Mouse (Mus musculus): ENCODE measurements around the gene Mrps2.
A peak's percentile ranks its signal among the peaks of the same experiment; 100 is the strongest.

Mrps2 gene

DNA sequence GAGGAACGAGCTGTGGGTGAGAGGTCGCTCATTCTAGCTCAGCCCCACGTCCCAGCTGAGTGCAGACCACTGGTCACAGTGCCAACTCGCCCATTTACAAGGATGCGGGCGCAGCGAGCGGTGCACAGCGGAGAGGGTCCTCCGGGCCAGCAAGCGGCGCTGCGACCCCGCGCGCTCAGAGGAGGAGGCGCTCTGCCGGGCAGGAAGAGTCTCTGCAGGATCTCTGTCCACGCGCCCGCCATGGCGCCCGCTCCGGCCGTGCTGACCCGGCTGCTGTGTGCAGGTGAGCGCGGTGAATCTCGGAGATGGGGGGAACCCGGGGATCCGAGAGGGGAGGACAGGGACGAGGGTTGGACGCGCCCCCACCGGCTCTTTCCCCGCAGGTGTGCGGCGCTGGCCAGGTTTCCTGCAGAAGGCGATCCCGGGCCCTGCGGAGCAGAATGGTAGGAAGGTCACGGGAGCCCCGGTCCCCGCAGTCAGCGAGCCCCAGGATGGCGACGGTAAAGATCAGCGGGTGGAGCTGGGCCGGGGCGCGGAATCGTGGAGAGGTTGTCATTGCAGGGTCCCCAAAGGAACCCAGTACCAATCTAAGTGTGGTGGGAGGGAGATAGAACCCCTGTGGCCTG lies at the start of gene Mrps2:
Mrps2 (plus strand) TSS at position 207 of the 626 bp plus-strand sequence.
- peak; percentile 68 to 74 for DNase-seq (ENCODE audit: low spot score in 2 of 2)

DNA sequence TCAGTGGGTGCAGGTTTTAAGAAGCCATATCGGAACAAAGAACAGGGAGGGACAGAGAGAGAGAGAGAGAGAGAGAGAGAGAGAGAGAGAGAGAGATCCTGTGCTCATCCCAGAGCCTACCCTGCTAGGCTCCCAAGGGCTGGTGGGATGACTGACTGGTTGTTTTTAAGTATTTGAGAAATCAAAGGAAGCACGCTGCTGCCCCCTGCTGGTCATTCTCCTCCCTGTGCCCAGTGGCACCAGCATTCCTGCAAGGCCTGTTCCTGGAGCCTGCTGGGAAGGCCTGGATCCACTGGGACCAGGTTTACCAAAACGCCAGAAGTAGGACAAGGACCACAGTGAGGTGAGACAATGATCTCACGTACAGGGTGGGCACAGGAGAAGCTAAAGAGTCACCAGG lies 48.0 kb upstream of the Mrps2 start:
- peak; percentile 96 to 99 for DNase-seq (ENCODE audit: low spot score in 2 of 2)

GRCm38 (mm10) chr2:28423167-28423566 lies 44.7 kb upstream of the Mrps2 start:
- no peak for DNase-seq (ENCODE audit: low spot score in 2 of 2)

DNA sequence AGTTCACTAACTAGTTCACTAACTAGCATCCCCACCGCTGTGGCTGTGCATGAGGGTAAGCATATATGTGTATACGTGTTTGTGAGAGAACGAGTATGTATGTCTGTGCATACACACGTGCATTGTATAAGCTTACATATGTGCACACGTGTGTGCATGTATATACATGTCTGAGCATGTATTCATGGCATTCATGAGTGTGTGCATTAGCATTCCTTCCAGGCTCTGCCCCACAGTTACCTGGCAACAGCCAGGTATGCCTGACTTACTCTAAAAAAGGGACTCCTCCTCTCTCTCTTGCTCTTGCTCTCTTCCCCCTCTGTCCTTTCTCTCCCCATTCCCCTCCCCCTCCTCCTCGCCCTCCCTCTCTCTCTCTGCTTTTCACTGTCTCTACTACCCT lies 40.6 kb upstream of the Mrps2 start:
- no peak for DNase-seq (ENCODE audit: low spot score in 2 of 2)

DNA sequence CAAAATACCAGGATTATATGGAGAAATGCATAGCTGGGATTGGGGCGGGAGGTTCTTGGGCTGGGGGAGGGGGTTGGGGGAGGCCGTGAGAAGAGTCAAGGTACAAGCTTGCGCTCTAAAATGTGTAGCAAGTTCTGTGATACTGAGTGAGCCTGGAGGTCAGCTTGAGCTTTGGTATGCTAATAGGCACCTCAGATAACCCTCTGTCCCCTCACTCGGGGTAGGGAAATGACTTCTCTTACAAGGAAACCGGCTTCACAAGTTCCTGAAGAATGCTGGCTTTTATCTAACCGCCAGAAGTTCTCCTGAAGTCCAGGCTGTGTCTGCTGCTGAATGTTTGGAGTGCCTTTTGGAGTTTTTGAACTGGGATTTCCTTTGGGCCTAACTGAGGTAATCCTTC lies 37.0 kb upstream of the Mrps2 start:
- DNase-seq (ENCODE audit: low spot score in 2 of 2): no peak

DNA sequence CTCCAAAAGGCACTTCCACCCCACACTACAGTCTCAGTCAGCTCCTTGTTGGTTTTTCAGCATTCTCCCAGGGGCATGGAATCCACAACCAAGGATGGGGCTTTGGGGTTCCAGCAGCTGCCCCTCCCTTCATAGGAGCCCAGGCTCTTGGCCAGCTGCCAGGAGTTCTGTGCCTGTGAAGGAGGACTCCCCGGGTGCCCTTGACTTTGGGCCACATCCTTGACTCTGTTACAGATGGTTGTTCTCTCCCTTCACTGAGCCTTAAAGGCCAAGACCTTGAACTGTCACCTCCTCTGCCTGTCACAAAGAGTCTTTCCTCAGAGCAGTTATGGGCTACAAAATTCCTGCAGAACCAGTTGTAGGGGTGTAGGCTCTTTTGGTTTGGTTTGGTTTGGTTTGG lies 35.1 kb upstream of the Mrps2 start:
- DNase-seq (ENCODE audit: low spot score in 2 of 2): no peak

GRCm38 (mm10) chr2:28433512-28433911 lies 34.4 kb upstream of the Mrps2 start:
- no peak for DNase-seq (ENCODE audit: low spot score in 2 of 2)

- no peak for DNase-seq (ENCODE audit: low spot score in 2 of 2)
Measured at GRCm38 (mm10) chr2:28435401-28435800, 32.5 kb upstream of the Mrps2 start.

GRCm38 (mm10) chr2:28440842-28441241 lies 27.0 kb upstream of the Mrps2 start:
- DNase-seq (ENCODE audit: low spot score in 2 of 2): no peak

DNA sequence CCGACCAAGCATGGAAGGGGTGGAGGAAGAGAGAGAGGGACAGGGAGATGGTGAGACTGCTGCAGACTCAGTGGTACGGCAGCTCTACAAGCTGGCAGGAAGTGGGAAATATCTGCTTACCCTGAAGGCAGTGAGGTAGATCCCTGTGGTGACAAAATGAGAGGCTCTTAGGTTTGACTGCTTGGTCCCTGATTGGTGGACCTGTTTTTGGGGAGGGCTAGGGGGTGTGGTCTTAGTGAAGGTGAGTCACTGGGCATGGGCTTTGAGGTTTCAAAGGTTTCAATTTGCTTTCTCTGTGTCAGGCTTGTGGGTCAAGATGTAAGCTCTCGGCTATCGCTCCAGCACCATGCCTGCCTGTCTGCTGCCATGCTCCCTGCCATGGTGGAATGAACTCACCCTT lies 22.8 kb upstream of the Mrps2 start:
- DNase-seq (ENCODE audit: low spot score in 2 of 2): no peak

GRCm38 (mm10) chr2:28446181-28446514 lies 21.7 kb upstream of the Mrps2 start:
- DNase-seq (ENCODE audit: low spot score in 2 of 2): no peak

- DNase-seq (ENCODE audit: low spot score in 2 of 2): peak in 1 of 2 experiments; percentile 26
Measured at GRCm38 (mm10) chr2:28446515-28447314, 21.2 kb upstream of the Mrps2 start, which contains the start of gene Ppp1r26. Ppp1r26 (plus strand) TSS chr2:28446800.

DNA sequence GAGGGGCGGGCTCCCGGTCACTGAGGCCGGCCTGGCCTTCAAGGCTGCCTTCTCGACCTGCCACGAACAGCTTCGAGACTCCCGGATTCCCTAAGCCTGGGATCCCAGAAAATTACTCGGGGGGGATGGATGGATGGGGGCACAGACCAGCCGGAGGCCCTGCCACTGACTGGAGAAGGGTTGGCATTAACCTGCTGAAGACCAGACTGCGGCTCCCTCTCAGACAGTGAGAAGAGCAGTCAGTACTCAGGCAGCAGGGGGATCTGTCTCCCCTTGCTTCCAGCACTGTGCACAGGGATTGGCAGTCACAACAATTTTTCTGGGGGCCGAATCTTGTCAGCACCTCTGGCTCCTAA lies 20.6 kb upstream of the Mrps2 start:
- DNase-seq (ENCODE audit: low spot score in 2 of 2): no peak

- DNase-seq (ENCODE audit: low spot score in 2 of 2): no peak
Measured at GRCm38 (mm10) chr2:28451663-28452062, 16.2 kb upstream of the Mrps2 start.

- DNase-seq (ENCODE audit: low spot score in 2 of 2): no peak
Measured at GRCm38 (mm10) chr2:28453539-28453938, 14.3 kb upstream of the Mrps2 start.

DNA sequence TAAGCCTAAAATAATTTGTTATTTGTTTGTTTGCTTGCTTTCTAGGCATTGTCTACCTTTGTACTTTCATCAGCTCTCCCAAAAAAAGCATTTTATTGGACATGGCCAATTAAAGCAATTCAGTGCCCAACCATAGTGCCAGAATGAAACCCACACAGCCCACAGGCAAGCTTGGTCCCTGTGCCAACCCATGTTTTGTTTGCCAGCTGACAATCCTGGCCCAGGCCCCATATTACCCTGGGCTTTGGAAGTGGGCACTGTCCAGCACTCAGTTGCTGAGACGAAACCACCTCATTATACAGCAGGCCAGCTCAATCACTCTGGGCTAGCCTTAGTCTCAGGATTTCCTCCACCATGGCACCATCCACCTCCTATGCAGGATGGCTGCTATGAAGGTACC lies 11.2 kb upstream of the Mrps2 start:
- no peak for DNase-seq (ENCODE audit: low spot score in 2 of 2)

DNA sequence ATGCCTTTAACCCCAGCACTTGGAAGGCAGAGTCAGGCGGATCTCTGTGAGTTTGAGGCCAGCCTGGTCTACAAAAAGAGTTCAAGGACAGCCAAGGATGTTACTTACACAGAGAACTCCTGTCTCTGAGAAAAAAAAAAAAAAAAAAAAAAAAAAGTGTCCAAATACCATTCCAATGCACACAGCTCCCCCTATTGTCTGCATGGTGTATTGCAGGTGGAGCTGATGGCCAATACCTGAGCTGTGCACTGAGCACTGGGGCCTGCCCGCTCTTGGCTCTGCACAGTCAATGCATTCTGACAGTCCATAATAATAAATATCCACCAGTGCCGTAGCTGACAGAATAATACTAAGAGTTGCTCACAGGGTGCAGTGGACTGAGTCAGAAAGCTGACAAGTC lies 3.9 kb upstream of the Mrps2 start:
- DNase-seq (ENCODE audit: low spot score in 2 of 2): peak; percentile 63 to 66

DNA sequence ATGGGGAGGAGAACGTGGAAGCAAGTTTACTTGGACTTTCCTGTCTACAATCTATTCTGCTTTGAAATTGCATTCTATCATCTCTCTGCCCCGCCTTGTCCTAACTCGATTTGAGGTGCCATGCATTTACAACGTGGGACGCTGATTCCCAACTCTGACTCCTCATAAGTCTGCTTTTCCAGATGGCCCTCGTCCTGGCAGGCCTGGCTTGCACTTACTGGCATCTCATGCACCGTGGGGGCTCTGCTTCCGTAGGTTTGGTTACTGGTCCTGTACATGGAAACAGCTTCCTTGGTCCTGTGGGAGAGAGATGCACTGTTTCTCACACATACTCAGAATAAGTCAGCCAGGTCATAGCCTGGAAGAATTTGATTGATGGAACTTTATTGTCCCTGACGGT lies 2.9 kb upstream of the Mrps2 start:
- no peak for DNase-seq (ENCODE audit: low spot score in 2 of 2)

GRCm38 (mm10) chr2:28465836-28466518 lies 1.9 kb upstream of the Mrps2 start, which contains the start of gene 1700007K13Rik:
1700007K13Rik (minus strand) TSS chr2:28466332.
- peak in 1 of 2 experiments; percentile 53 for DNase-seq (ENCODE audit: low spot score in 2 of 2)

GRCm38 (mm10) chr2:28468486-28469225 lies 790 bp downstream of the Mrps2 start:
- DNase-seq (ENCODE audit: low spot score in 2 of 2): no peak

DNA sequence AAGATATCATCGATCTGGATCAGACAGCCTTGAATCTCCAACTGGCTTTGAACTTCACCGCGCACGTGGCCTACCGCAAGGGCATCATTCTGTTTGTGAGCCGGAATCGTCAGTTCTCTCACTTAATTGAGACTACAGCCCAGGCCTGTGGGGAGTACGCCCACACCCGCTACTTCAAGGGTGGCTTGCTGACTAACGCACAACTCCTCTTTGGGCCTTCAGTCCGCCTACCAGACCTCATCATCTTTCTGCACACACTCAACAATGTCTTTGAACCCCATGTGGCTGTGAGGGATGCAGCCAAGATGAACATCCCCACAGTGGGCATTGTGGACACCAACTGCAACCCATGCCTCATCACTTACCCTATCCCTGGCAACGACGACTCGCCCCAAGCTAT lies 1.6 kb downstream of the Mrps2 start:
- DNase-seq (ENCODE audit: low spot score in 2 of 2): no peak

- no peak for DNase-seq (ENCODE audit: low spot score in 2 of 2)
Measured at GRCm38 (mm10) chr2:28470591-28470990, 2.7 kb downstream of the Mrps2 start.

All from frontal cortex, postnatal 25 days (tissue).